Mouse (Mus musculus): ENCODE results near the gene Zic4.

Zic4 gene

GRCm38 (mm10) chr9:91363011-91363730 is 958 bp downstream of the Zic4 start:
- no peak for DNase-seq (ENCODE audit: extremely low read depth, low read depth, low spot score)

GRCm38 (mm10) chr9:91363814-91364126 is 1.6 kb downstream of the Zic4 start:
- DNase-seq (ENCODE audit: extremely low read depth, low read depth, low spot score) = no peak

- no peak for DNase-seq (ENCODE audit: extremely low read depth, low read depth, low spot score)
Measured at GRCm38 (mm10) chr9:91364127-91364970, 2.1 kb downstream of the Zic4 start.

- no peak for DNase-seq (ENCODE audit: extremely low read depth, low read depth, low spot score)
Measured at GRCm38 (mm10) chr9:91364971-91365501, 2.8 kb downstream of the Zic4 start.

- DNase-seq (ENCODE audit: extremely low read depth, low read depth, low spot score) = no peak
Measured at GRCm38 (mm10) chr9:91365664-91366063, 3.5 kb downstream of the Zic4 start, which contains the start of gene Zic1. Zic1 (minus strand) TSS chr9:91365810.

- DNase-seq (ENCODE audit: extremely low read depth, low read depth, low spot score) = no peak
Measured at GRCm38 (mm10) chr9:91366226-91366998, 4.2 kb downstream of the Zic4 start.

GRCm38 (mm10) chr9:91366999-91367811 is 5.0 kb downstream of the Zic4 start:
- no peak for DNase-seq (ENCODE audit: extremely low read depth, low read depth, low spot score)

GRCm38 (mm10) chr9:91368150-91368549 is 5.9 kb downstream of the Zic4 start:
- DNase-seq (ENCODE audit: extremely low read depth, low read depth, low spot score) = no peak

GRCm38 (mm10) chr9:91368946-91369292 is 6.7 kb downstream of the Zic4 start:
- no peak for DNase-seq (ENCODE audit: extremely low read depth, low read depth, low spot score)

- DNase-seq (ENCODE audit: extremely low read depth, low read depth, low spot score) = no peak
Measured at GRCm38 (mm10) chr9:91369293-91369991, 7.2 kb downstream of the Zic4 start.

- no peak for DNase-seq (ENCODE audit: extremely low read depth, low read depth, low spot score)
Measured at GRCm38 (mm10) chr9:91370191-91370708, 8.0 kb downstream of the Zic4 start.

- no peak for DNase-seq (ENCODE audit: extremely low read depth, low read depth, low spot score)
Measured at GRCm38 (mm10) chr9:91371011-91371410, 8.8 kb downstream of the Zic4 start.

GRCm38 (mm10) chr9:91371608-91372007 is 9.4 kb downstream of the Zic4 start:
- no peak for DNase-seq (ENCODE audit: extremely low read depth, low read depth, low spot score)

GRCm38 (mm10) chr9:91373811-91374575 is 11.8 kb downstream of the Zic4 start:
- no peak for DNase-seq (ENCODE audit: extremely low read depth, low read depth, low spot score)

GRCm38 (mm10) chr9:91374665-91375064 is 12.5 kb downstream of the Zic4 start:
- no peak for DNase-seq (ENCODE audit: extremely low read depth, low read depth, low spot score)

- no peak for DNase-seq (ENCODE audit: extremely low read depth, low read depth, low spot score)
Measured at GRCm38 (mm10) chr9:91377036-91377872, 15.0 kb downstream of the Zic4 start.

- no peak for DNase-seq (ENCODE audit: extremely low read depth, low read depth, low spot score)
Measured at GRCm38 (mm10) chr9:91377873-91378150, 15.6 kb downstream of the Zic4 start.

All from fat pad, adult 2 months (tissue).